Mouse (Mus musculus): ENCODE data around the gene Scp2d1. TPM values are rescaled to one million over a fixed set of nuclear protein-coding genes. Genes with fewer than 3 reads are reported as not detected.
A peak's percentile ranks its signal among the peaks of the same experiment; 100 is the strongest.
"Not testable (repeated sequence)": the region's sequence is repeated elsewhere in the genome, so short reads cannot be mapped to it uniquely, and the experiment has no call there.

Scp2d1 gene
- polyA plus RNA-seq (2015; fragmentation: Nextera tagmentation; extraction: Ambion mirVana), result not detected in 2 replicates

GRCm38 (mm10) chr2:144823356-144823755, at the start of gene Scp2d1:
TSS of gene Scp2d1 (plus strand) at chr2:144823656.
- 89% methylated on average over 6 of the region's 6 CpGs for WGBS
- ATAC-seq, result not testable (repeated sequence)

GRCm38 (mm10) chr2:144774636-144775160, 48.8 kb upstream of the Scp2d1 start:
- H3K4me1 ChIP-seq (replicated peaks; ENCODE audit: control insufficient read depth, insufficient read depth, low read length), result no peaks in the 10 kb centered on the region
- 70% methylated on average over 8 of the region's 8 CpGs for WGBS
- H3K27ac ChIP-seq (ENCODE audit: low read depth, low read length), result no peak overlapping the region
- no peak overlapping the region for H3K4me2 ChIP-seq (replicated peaks; ENCODE audit: low read depth)
- no peak for ATAC-seq
- H3K27me3 ChIP-seq (replicated peaks; ENCODE audit: control insufficient read depth, insufficient read depth, low read length), result no peaks in the 10 kb centered on the region
- no peak overlapping the region for H3K9ac ChIP-seq (ENCODE audit: low read depth, low read length)
- TF ChIP-seq CTCF (IDR thresholded peaks at IDR 0.05; ENCODE audit: low read depth), result no peak
- H3K4me3 ChIP-seq (ENCODE audit: low read depth, low read length), result no peak overlapping the region
- H3K9me3 ChIP-seq (ENCODE audit: control insufficient read depth), result no peaks in the 10 kb centered on the region
- H3K36me3 ChIP-seq (ENCODE audit: control insufficient read depth, insufficient read depth), result no peaks in the 10 kb centered on the region

More at GRCm38 (mm10) chr2:144823356-144823755, at the start of gene Scp2d1:
- H3K27ac ChIP-seq (ENCODE audit: low read depth, low read length); H3K36me3 ChIP-seq (ENCODE audit: control insufficient read depth, insufficient read depth); H3K4me2 ChIP-seq (replicated peaks; ENCODE audit: low read depth); H3K4me3 ChIP-seq (ENCODE audit: low read depth, low read length); H3K9ac ChIP-seq (ENCODE audit: low read depth, low read length); H3K27me3 ChIP-seq (replicated peaks; ENCODE audit: control insufficient read depth, insufficient read depth, low read length); H3K4me1 ChIP-seq (replicated peaks; ENCODE audit: control insufficient read depth, insufficient read depth, low read length); H3K9me3 ChIP-seq (ENCODE audit: control insufficient read depth): not testable (repeated sequence)

- Histone ChIP-seq H3K9me3 (ENCODE audit: control insufficient read depth) (no peaks in the 10 kb centered on the region), H3K27me3 (replicated peaks; ENCODE audit: control insufficient read depth, insufficient read depth, low read length) (no peaks in the 10 kb centered on the region), H3K4me1 (replicated peaks; ENCODE audit: control insufficient read depth, insufficient read depth, low read length) (no peaks in the 10 kb centered on the region), H3K9ac (ENCODE audit: low read depth, low read length) (no peak overlapping the region), H3K27ac (ENCODE audit: low read depth, low read length) (no peak overlapping the region), H3K4me3 (ENCODE audit: low read depth, low read length) (no peak overlapping the region), H3K36me3 (ENCODE audit: control insufficient read depth, insufficient read depth) (no peaks in the 10 kb centered on the region), H3K4me2 (replicated peaks; ENCODE audit: low read depth) (no peak overlapping the region)
- 94% methylated on average over 4 of the region's 4 CpGs for WGBS
- no peak for TF ChIP-seq CTCF (IDR thresholded peaks at IDR 0.05; ENCODE audit: low read depth)
- ATAC-seq, result no peak
Observed at GRCm38 (mm10) chr2:144775626-144776025, 47.8 kb upstream of the Scp2d1 start.

GRCm38 (mm10) chr2:144779263-144779662, 44.2 kb upstream of the Scp2d1 start:
- no peak overlapping the region for H3K4me2 ChIP-seq (replicated peaks; ENCODE audit: low read depth)
- no peak for TF ChIP-seq CTCF (IDR thresholded peaks at IDR 0.05; ENCODE audit: low read depth)
- H3K27me3 ChIP-seq (replicated peaks; ENCODE audit: control insufficient read depth, insufficient read depth, low read length), result no peaks in the 10 kb centered on the region
- H3K4me1 ChIP-seq (replicated peaks; ENCODE audit: control insufficient read depth, insufficient read depth, low read length), result no peaks in the 10 kb centered on the region
- H3K9me3 ChIP-seq (ENCODE audit: control insufficient read depth), result no peaks in the 10 kb centered on the region
- H3K36me3 ChIP-seq (ENCODE audit: control insufficient read depth, insufficient read depth), result no peaks in the 10 kb centered on the region
- no peak for ATAC-seq
- H3K27ac ChIP-seq (ENCODE audit: low read depth, low read length), result no peak overlapping the region
- no peak overlapping the region for H3K4me3 ChIP-seq (ENCODE audit: low read depth, low read length)
- H3K9ac ChIP-seq (ENCODE audit: low read depth, low read length), result no peak overlapping the region
- 85% methylated on average over 7 of the region's 7 CpGs for WGBS

GRCm38 (mm10) chr2:144780731-144781130, 42.7 kb upstream of the Scp2d1 start:
- Histone ChIP-seq H3K27ac (ENCODE audit: low read depth, low read length) (no peak overlapping the region), H3K9me3 (ENCODE audit: control insufficient read depth) (no peaks in the 10 kb centered on the region)

GRCm38 (mm10) chr2:144781871-144782270, 41.6 kb upstream of the Scp2d1 start:
- Histone ChIP-seq H3K36me3 (ENCODE audit: control insufficient read depth, insufficient read depth) (no peaks in the 10 kb centered on the region), H3K9ac (ENCODE audit: low read depth, low read length) (no peak overlapping the region), H3K9me3 (ENCODE audit: control insufficient read depth) (no peaks in the 10 kb centered on the region), H3K27ac (ENCODE audit: low read depth, low read length) (no peak overlapping the region), H3K27me3 (replicated peaks; ENCODE audit: control insufficient read depth, insufficient read depth, low read length) (no peaks in the 10 kb centered on the region), H3K4me2 (replicated peaks; ENCODE audit: low read depth) (no peak overlapping the region), H3K4me1 (replicated peaks; ENCODE audit: control insufficient read depth, insufficient read depth, low read length) (no peaks in the 10 kb centered on the region), H3K4me3 (ENCODE audit: low read depth, low read length) (no peak overlapping the region)
- WGBS, result 61% methylated on average over 3 of the region's 3 CpGs
- ATAC-seq, result peak; percentile 72
- TF ChIP-seq CTCF (IDR thresholded peaks at IDR 0.05; ENCODE audit: low read depth), result peak; percentile 46

More at GRCm38 (mm10) chr2:144780731-144781130, 42.7 kb upstream of the Scp2d1 start:
- 34% methylated on average over 5 of the region's 5 CpGs for WGBS
- Histone ChIP-seq H3K36me3 (ENCODE audit: control insufficient read depth, insufficient read depth) (no peaks in the 10 kb centered on the region), H3K4me1 (replicated peaks; ENCODE audit: control insufficient read depth, insufficient read depth, low read length) (no peaks in the 10 kb centered on the region), H3K9ac (ENCODE audit: low read depth, low read length) (no peak overlapping the region), H3K4me2 (replicated peaks; ENCODE audit: low read depth) (no peak overlapping the region), H3K4me3 (ENCODE audit: low read depth, low read length) (no peak overlapping the region), H3K27me3 (replicated peaks; ENCODE audit: control insufficient read depth, insufficient read depth, low read length) (no peaks in the 10 kb centered on the region)
- TF ChIP-seq CTCF (IDR thresholded peaks at IDR 0.05; ENCODE audit: low read depth), result no peak
- ATAC-seq, result no peak

- WGBS, result 59% methylated on average over 4 of the region's 4 CpGs
- Histone ChIP-seq H3K4me1 (replicated peaks; ENCODE audit: control insufficient read depth, insufficient read depth, low read length) (no peaks in the 10 kb centered on the region), H3K4me2 (replicated peaks; ENCODE audit: low read depth) (no peak overlapping the region), H3K9me3 (ENCODE audit: control insufficient read depth) (no peaks in the 10 kb centered on the region), H3K36me3 (ENCODE audit: control insufficient read depth, insufficient read depth) (no peaks in the 10 kb centered on the region), H3K9ac (ENCODE audit: low read depth, low read length) (no peak overlapping the region), H3K27ac (ENCODE audit: low read depth, low read length) (no peak overlapping the region), H3K27me3 (replicated peaks; ENCODE audit: control insufficient read depth, insufficient read depth, low read length) (no peaks in the 10 kb centered on the region), H3K4me3 (ENCODE audit: low read depth, low read length) (no peak overlapping the region)
- ATAC-seq, result no peak
- no peak for TF ChIP-seq CTCF (IDR thresholded peaks at IDR 0.05; ENCODE audit: low read depth)
Observed at GRCm38 (mm10) chr2:144782481-144782880, 41.0 kb upstream of the Scp2d1 start.
